Mouse (Mus musculus): ENCODE measurements around the gene Hk1.

Hk1 gene

GRCm38 (mm10) chr10:62277499-62278293 lies 102.0 kb downstream of the Hk1 start:
- 93% methylated on average over 18 of the region's 19 CpGs for WGBS

DNA sequence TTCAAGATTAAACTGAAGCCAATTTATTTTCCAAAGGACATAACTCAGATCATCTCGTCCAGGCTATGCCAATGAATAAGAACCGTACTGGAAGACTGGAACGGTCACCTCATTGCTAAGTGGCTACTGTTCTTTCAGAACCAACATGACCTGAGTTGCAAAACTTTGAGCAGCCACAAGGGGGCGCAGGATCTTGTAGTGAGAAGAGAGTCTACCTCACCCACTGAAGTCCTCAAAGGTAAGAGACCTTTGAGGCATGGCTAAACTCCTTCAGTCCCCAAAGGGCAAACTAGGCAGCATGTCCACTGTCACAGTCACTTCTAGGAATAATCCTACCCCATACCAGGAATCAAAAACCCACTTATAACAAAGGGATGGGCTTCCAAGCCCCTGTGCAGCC lies 104.5 kb downstream of the Hk1 start:
- WGBS = 30% methylated on average over 4 of the region's 4 CpGs

DNA sequence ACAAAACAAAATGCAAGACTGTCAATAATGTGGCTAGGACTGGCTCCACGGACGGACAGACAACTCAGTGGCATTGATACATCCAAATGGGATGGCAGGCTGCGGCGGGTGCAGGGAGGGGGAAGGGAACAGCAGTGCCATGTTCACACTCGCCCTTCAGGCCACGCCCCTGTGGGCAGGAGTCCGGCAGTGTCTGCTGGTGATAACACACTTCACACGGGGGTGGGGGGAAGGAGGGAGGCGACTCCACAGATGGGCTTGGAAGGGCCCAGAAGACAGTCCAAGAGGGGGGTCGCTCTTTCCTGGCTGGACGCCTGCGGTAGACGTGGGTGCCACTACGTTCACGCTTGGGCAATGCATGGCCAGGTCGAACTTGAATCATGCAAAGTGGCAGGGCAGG lies 110.4 kb downstream of the Hk1 start:
- 81% methylated on average over 16 of the region's 16 CpGs for WGBS

DNA sequence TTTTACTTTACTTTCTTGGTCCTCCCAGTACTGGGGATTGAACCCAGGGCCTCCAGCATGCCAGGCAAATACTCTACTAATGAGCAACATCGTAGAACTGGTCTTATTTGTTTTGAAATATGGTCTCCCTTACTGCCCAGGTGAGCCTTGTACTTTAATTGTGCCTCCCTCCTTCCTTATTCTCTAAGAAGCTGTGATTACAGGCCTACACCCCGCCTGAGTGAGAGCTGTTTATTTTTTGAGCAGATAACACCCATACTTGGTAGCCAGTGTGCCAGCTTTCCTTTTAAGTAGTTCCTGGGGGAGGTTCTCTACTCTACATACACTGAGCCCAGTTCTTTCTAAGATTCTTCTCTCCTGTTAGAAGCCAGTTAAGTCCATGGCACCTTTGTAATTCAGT lies 115.4 kb downstream of the Hk1 start:
- 68% methylated on average over 2 of the region's 2 CpGs for WGBS

- WGBS = 19% methylated on average over 18 of the region's 18 CpGs
Observed at GRCm38 (mm10) chr10:62261115-62261886, 118.4 kb downstream of the Hk1 start.

GRCm38 (mm10) chr10:62258298-62258697 lies 121.4 kb downstream of the Hk1 start:
- WGBS = 91% methylated on average over 5 of the region's 5 CpGs

DNA sequence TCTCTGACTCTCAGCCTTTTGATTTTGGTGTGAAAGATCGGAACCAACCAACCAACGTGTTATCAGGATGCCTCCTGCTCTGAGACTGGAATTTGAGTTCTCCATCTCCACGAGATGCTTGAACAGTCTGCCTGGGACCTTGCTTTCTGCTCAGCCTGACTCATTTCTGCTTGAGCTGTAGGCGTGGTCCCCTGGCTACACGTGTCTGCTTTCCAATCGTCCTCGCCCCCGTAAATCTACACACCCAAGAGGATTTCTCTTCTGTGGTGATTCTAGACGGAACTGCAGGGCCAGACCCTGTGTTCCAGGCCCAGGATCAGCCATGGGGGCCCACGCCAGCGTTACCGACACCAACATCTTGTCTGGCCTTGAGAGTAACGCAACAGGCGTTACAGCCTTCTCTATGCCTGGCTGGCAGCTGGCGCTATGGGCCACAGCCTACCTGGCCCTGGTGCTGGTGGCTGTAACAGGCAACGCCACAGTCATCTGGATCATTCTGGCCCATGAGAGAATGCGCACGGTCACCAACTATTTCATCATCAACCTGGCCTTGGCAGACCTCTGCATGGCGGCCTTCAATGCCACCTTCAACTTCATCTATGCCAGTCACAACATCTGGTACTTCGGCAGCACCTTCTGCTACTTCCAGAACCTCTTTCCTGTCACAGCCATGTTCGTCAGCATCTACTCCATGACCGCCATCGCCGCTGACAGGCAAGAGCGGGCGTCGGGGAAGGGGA lies 127.0 kb downstream of the Hk1 start:
- 83% methylated on average over 27 of the region's 27 CpGs for WGBS

DNA sequence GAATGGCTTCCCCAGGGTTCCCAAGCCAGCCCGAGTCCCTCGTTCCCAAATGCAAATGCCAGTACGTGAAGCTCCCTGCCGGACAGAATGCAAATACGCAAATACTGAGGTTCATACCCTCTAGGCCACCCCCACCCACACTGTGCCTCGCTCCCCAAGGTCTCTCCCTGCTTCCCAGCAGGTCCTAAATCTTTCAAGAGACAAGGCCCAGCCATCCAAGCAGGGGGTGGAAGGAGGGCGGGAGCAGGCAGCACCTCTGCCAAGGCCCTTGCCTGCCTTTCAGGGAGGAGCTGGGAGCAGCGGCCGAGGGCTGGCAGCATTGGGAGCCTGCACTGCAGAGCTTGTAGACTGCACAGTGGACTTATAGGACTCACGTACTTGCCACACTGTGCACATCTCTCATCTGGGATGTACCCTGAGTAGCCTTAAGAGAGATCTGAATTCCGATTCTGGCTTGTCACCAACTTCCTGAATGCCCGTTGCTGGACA lies 127.7 kb downstream of the Hk1 start, which contains the start of gene Tacr2:
Tacr2 (plus strand) TSS at position 439 of the 489 bp plus-strand sequence.
- 75% methylated on average over 12 of the region's 12 CpGs for WGBS

DNA sequence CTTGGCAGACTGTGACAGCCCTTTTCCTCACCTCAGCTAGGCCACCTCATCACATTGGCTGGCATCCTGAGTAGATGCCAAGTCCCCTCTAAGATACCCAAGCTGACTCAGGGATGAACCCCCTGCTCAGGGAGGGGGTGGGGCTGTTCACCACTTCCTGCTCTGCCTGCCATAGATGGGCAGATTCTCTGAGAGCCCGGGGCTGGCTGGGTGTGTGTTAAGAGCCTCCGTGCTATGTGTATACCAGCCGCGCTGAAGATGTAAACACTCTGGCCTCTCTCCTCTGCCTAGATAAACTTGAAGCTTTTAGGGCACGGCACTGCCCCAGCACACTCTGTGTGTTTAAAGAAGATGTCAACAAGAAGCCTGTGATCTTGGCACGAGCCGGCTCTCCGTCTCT lies 131.9 kb downstream of the Hk1 start:
- WGBS = 60% methylated on average over 8 of the region's 8 CpGs

GRCm38 (mm10) chr10:62247156-62247555 lies 132.6 kb downstream of the Hk1 start:
- 76% methylated on average over 3 of the region's 3 CpGs for WGBS

DNA sequence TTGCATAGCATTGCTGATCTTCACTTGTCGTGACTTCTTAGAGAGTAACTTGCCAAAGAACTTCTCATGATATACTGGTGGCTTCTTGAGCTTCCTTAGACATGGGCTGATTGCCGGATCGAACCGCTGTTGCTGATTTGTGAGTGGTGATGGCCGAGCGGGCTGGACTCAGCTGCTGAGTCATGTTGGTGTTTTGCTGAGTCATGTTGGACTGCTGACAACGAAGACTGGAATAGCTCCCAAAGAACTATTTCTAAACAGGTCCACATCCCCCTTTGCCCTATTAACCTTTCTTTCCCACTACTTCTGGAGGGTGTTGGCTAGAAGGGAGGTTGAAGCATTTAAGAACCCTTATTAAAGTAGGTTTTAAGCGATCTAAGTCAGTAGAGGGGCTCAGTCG lies 135.6 kb downstream of the Hk1 start:
- 94% methylated on average over 9 of the region's 9 CpGs for whole genome bisulfite sequencing

DNA sequence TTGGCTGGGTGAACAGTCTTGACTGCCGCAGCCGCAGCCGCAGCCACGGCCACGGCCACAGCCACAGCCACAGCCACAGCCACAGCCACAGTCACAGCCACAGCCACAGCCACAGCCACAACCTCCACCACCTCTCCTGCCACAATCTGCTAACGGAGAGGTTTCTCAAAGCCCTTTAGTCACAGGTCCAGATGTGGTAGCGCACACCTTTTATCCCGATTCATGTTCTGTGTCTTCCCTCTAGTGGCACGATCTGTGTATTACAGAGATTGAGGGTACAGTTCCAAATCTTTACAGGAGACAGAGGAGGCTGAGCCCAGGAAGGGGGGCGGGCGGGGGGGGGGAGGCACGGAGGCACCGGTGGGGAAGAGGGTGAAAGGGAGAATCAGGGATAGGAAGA lies 136.8 kb downstream of the Hk1 start:
- 47% methylated on average over 13 of the region's 13 CpGs for WGBS

GRCm38 (mm10) chr10:62242358-62242757 lies 137.3 kb downstream of the Hk1 start:
- WGBS = 77% methylated on average over 10 of the region's 10 CpGs

DNA sequence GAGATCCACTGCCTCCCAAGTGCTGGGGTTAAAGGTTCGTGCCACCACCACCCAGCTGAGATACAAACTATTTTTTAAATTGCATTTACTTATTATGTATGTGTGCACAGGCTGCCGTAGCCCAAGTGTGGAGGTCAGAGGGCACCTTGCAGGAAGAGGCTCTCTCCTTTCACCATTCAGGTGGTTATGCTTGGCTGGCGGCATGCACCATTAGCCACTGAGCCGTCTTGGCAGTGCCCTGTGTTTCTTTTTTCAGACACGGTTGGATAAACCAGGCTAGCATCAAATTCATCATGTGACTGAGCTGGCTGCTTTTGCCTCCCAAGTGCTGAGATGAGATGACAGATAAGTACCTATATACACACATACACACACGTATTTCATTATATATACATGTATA lies 140.4 kb downstream of the Hk1 start:
- WGBS = 49% methylated on average over 6 of the region's 6 CpGs

DNA sequence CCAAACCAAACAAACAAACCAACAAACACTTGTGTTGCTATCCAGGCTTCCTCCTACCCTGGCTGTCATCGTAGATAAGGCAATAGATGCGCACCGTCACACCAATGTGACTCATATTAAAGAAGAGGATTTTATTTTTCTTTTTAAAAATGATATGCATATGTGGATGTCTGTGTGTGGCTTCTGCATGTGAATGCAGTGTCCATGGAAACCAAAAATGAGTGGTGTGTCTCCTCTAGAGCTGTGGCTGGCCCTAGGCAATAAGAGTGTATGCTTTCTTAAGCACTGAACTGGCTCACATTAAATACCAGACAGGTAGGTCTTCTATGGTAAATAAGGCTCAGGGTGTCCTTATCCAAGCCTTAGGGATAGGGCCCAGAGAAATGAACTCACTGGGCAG lies 141.0 kb downstream of the Hk1 start:
- WGBS = 77% methylated on average over 3 of the region's 3 CpGs

GRCm38 (mm10) chr10:62237205-62237604 lies 142.5 kb downstream of the Hk1 start:
- 84% methylated on average over 10 of the region's 10 CpGs for WGBS

DNA sequence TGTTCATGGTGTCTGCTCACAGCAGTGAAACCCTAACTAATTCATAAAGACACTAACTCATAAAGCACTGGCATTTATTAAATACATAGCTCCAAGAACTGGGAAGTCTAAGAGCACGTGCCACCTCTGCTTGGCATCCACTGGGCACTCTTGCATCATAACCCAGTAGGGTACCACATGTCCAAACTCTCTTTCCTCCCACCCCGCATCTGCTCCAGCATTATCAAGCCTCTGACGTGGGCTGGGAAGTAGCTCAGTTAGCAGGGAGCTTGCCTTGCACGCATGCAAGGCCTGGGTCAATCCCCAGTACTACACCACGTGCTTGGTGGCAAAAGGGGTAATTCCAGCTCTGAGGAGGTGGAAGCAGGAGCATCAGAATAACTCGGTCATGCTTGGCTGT lies 143.5 kb downstream of the Hk1 start:
- WGBS = 71% methylated on average over 6 of the region's 6 CpGs

GRCm38 (mm10) chr10:62231811-62232210 lies 147.9 kb downstream of the Hk1 start:
- 86% methylated on average over 3 of the region's 3 CpGs for WGBS

DNA sequence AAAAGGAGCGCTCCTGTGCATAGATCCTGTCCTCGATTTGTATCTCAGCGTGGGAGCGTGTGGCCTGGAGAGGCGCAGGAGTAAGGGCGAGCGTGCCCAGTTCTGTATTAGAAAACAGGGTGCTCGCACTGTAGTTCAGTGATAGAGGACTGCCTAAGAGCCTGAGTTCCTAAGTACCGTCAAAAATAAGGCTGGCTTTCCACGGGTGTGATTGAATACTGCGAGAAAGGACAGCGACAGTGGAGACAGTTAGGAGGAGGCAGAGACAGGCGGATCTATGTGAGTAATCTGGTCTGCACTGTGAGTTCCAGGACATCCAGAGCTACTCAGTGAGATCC lies 148.3 kb downstream of the Hk1 start:
- 9% methylated on average over 13 of the region's 13 CpGs for WGBS

DNA sequence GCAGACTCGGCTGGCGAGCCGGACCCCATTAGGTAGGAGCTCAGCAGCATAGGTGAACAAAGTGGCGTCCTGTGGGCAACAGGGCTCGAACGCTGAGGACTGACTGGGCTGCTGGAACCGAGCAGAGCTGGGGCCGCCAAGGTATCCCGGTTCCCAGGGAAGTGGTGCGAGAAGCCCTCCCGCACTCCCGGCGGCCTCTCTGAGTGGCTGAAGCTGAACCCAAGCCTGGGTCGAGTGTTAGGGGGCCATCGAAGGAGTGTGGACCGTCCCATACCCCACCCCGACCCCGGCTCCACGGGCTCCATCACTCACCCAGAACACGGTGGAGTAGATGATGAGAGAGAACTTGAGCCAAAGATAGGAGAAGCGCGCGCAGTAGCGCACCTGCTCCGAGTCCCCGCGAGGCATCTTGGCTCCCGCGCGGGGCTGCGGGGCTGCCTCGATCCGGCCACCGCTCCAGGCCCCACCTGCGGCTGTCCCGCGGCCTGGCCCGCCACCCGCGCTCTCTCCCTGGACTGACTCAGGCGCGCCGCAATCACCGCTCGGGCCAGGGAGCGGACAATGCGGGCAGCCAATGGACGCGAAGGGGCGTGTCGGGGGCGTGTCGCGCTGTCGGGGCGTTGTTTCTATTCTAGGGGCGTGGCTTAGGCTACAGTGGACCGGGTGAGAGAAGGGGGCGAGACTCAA lies 148.9 kb downstream of the Hk1 start, which contains the start of gene Tspan15:
Tspan15 (minus strand) TSS at position 544 of the 687 bp plus-strand sequence.
- 2% methylated on average over 59 of the region's 59 CpGs for WGBS

GRCm38 (mm10) chr10:62228126-62228525 lies 151.6 kb downstream of the Hk1 start:
- 67% methylated on average over 6 of the region's 6 CpGs for WGBS

- WGBS = 83% methylated on average over 7 of the region's 7 CpGs
Observed at GRCm38 (mm10) chr10:62225839-62226238, 153.9 kb downstream of the Hk1 start.
